Mouse (Mus musculus) spleen, adult 2 months (tissue): Measurements from ENCODE around the gene Gpr146. TPM values are rescaled to one million over a fixed set of nuclear protein-coding genes. Genes with fewer than 3 reads are reported as not detected.

Source experiments
- DNase-seq, 2 experiments: peaks; one replicate each; pipeline versions ENCODE4 v3.0.0 to v3.0.0-alpha.2; 2012 to 2021; ENCODE audit warnings: low spot score in 2 of 2, low read depth in 1 of 2
- H3K27ac ChIP-seq: fragments of 200-500 bp; 2 replicates; pipeline ENCODE4 v1.5.1; 2012; ENCODE audit warnings: low read length, inconsistent platforms; ENCODE audit not compliant: insufficient read depth
- H3K27me3 ChIP-seq: fragments of 200-500 bp; 2 replicates; pipeline ENCODE4 v1.6.1; 2012; ENCODE audit warnings: mild to moderate bottlenecking, moderate library complexity, low read length, inconsistent platforms; ENCODE audit not compliant: control insufficient read depth, insufficient read depth
- H3K36me3 ChIP-seq: fragments of 200-500 bp; 2 replicates; pipeline ENCODE4 v1.6.1; 2012; ENCODE audit warnings: mild to moderate bottlenecking, low read length, inconsistent platforms; ENCODE audit not compliant: control insufficient read depth, insufficient read depth
- H3K4me1 ChIP-seq: fragments of 200-500 bp; 2 replicates; pipeline ENCODE4 v1.6.1; 2011; ENCODE audit warnings: inconsistent platforms; ENCODE audit not compliant: control insufficient read depth, insufficient read depth, insufficient read length
- H3K4me3 ChIP-seq: fragments of 200-500 bp; 2 replicates; pipeline ENCODE4 v1.5.1; 2011; ENCODE audit warnings: mild to moderate bottlenecking, inconsistent platforms; ENCODE audit not compliant: insufficient read depth, insufficient read length; ENCODE audit errors: extremely low read depth
- CTCF ChIP-seq: fragments of 200-500 bp; IDR thresholded peaks from 2 replicates; pipeline ENCODE4 v1.5.1; 2011; ENCODE audit warnings: mild to moderate bottlenecking, inconsistent platforms; ENCODE audit not compliant: insufficient read depth, insufficient read length, insufficient replicate concordance; ENCODE audit errors: extremely low read depth
- POLR2A ChIP-seq: fragments of 200-500 bp; IDR thresholded peaks from 2 replicates; pipeline ENCODE4 v1.6.1; 2011; ENCODE audit warnings: low read depth, low read length, inconsistent platforms
- WGBS: fragments of 180-500 bp; shearing (Covaris S2); methylation state at CpG from one replicate; pipeline ENCODE4 v1.1.7; 2018; 5-methylcytosine and 5-hydroxymethylcytosine counted together
- polyA plus RNA-seq: library from polyadenylated mRNA; depleted of rRNA; stranded (reverse); fragments of >200 nt; gene quantifications from 2 replicates; pipeline ENCODE4 v1.2.3, GENCODE M21; 2012

The Gpr146 gene
- polyA plus RNA-seq, 1 experiment = 32.2 TPM

GRCm38 (mm10) chr5:139365827-139366226 lies 11.7 kb upstream of the Gpr146 start:
- Histone ChIP-seq H3K4me3 (no peak overlapping the region), H3K36me3 (no peaks in the 10 kb centered on the region), H3K27ac (no peak overlapping the region), H3K27me3 (no peaks in the 10 kb centered on the region), H3K4me1 (peaks cover 45% of the 10 kb centered on the region)
- WGBS = 55% methylated on average over 1 of the region's 1 CpGs
- TF ChIP-seq CTCF (no peak), POLR2A (no peak)
- DNase-seq = no peak

GRCm38 (mm10) chr5:139366484-139366883 lies 11.0 kb upstream of the Gpr146 start:
- peaks cover 48% of the 10 kb centered on the region for H3K4me1 ChIP-seq
- 83% methylated on average over 11 of the region's 11 CpGs for WGBS

GRCm38 (mm10) chr5:139367884-139368458 lies 9.5 kb upstream of the Gpr146 start:
- H3K4me3 ChIP-seq = no peak overlapping the region
- H3K27ac ChIP-seq = peak overlapping the region; percentile 81
- H3K27me3 ChIP-seq = no peaks in the 10 kb centered on the region
- peak in 1 of 2 experiments; percentile 87 for DNase-seq
- H3K4me1 ChIP-seq = peaks cover 54% of the 10 kb centered on the region
- TF ChIP-seq POLR2A (no peak), CTCF (no peak)
- H3K36me3 ChIP-seq = no peaks in the 10 kb centered on the region
- 21% methylated on average over 4 of the region's 4 CpGs for WGBS

More at GRCm38 (mm10) chr5:139366484-139366883, 11.0 kb upstream of the Gpr146 start:
- Histone ChIP-seq H3K27me3 (no peaks in the 10 kb centered on the region), H3K4me3 (no peak overlapping the region), H3K36me3 (no peaks in the 10 kb centered on the region), H3K27ac (peak overlapping the region; percentile 61)
- DNase-seq = no peak
- TF ChIP-seq CTCF = no peak
- TF ChIP-seq POLR2A = no peak

GRCm38 (mm10) chr5:139368638-139369320 lies 8.7 kb upstream of the Gpr146 start:
- no peaks in the 10 kb centered on the region for H3K36me3 ChIP-seq
- H3K4me1 ChIP-seq = peaks cover 54% of the 10 kb centered on the region
- no peak for DNase-seq
- no peak overlapping the region for H3K4me3 ChIP-seq
- H3K27ac ChIP-seq = peak overlapping the region; percentile 81; the same call in 1 of the 2 replicates
- H3K27me3 ChIP-seq = no peaks in the 10 kb centered on the region
- 83% methylated on average over 11 of the region's 11 CpGs for WGBS
- TF ChIP-seq CTCF (no peak), POLR2A (no peak)

- no peak for DNase-seq
- Histone ChIP-seq H3K27ac (peak overlapping the region; percentile 10; the same call in 1 of the 2 replicates), H3K36me3 (no peaks in the 10 kb centered on the region), H3K4me1 (peaks cover 43% of the 10 kb centered on the region), H3K4me3 (no peak overlapping the region), H3K27me3 (no peaks in the 10 kb centered on the region)
- 89% methylated on average over 6 of the region's 6 CpGs for WGBS
- TF ChIP-seq CTCF = no peak
- no peak for TF ChIP-seq POLR2A
Observed at GRCm38 (mm10) chr5:139370336-139370735, 7.2 kb upstream of the Gpr146 start.

GRCm38 (mm10) chr5:139371118-139371517 lies 6.4 kb upstream of the Gpr146 start:
- H3K4me1 ChIP-seq = peaks cover 40% of the 10 kb centered on the region
- peak overlapping the region; percentile 91 for H3K27ac ChIP-seq
- no peaks in the 10 kb centered on the region for H3K27me3 ChIP-seq
- no peaks in the 10 kb centered on the region for H3K36me3 ChIP-seq
- TF ChIP-seq CTCF (no peak), POLR2A (no peak)
- 77% methylated on average over 5 of the region's 5 CpGs for WGBS
- peak overlapping the region; percentile 89; the same call in 1 of the 2 replicates for H3K4me3 ChIP-seq
- no peak for DNase-seq
